10 mouse cellular contexts compared by ENCODE assay signal in the genomic region with DNA sequence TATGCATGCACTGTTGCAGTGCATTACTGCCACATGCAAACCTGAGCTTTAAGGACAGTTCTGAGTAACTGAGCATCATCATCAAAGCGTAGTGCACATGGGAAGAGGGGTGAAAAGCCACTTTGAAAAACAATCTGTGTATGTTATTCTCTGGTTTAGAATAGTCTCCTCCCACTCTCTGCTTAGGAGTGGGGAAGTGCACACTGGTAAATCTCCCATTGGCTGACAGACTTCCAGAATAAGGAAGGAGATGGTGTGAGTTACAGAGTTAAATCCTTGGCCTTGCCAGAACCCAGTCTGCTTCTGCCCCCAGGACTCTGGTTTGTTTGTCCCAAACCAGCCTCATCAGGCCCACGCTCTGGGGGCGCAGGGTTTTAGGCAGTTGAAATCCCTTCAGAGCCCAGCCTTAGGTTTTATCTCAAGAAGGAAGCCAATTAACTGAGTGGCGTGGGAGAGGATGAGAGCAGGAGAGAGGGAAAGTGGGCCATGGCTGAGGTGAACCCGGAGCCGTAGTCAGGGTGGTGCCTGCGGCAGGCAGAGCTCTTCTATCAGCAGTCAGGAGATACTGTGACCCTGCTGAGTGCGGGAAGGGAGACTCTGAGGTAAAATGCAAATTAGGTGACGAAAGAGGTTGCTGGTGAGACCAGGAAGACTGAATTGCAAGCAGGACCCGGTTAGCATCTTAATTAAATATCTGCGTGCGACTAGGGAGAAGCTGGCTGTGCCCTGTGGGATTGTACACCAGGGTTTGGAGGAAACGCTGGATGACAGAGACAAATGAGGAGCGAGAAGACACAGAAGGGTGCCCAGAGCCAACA.
DNase-seq lines count a peak whose midpoint lies in the region; ATAC-seq and TF ChIP-seq lines count a peak whose summit lies in the region.
"Had no signal": no experiment of that assay in that cellular context is flagged by ENCODE, and none has a peak within 500 bp of the region (broad histone marks: within the 10 kb centered on the region; RNA-seq: fewer than 3 reads in every experiment).

No protein-coding gene starts in this region.

- no peaks in the 10 kb centered on the region for H3K9me3 ChIP-seq in kidney, embryonic 14.5 days (ENCODE audit: control insufficient read depth, low read length)
- no peaks in the 10 kb centered on the region for H3K9me3 ChIP-seq in stomach, embryonic 16.5 days (replicated peaks; ENCODE audit: control insufficient read depth, low read length)
- no peaks in the 10 kb centered on the region for H3K9me3 ChIP-seq in stomach, postnatal 0 days (ENCODE audit: control insufficient read depth, low read length)
- H3K9me3 ChIP-seq in hindbrain, embryonic 16.5 days (ENCODE audit: control insufficient read depth, low read length): no peaks in the 10 kb centered on the region
- H3K9me3 ChIP-seq: embryonic facial prominence, embryonic 15.5 days had no signal

- ATAC-seq in kidney, embryonic 14.5 days (ENCODE audit: low FRiP score, low TSS enrichment): peak; percentile 62; the same call in 1 of the 2 replicates
- no peak for ATAC-seq in stomach, embryonic 16.5 days (ENCODE audit: insufficient read depth, low FRiP score)
- ATAC-seq in stomach, postnatal 0 days (ENCODE audit: low FRiP score, low TSS enrichment): no peak
- no peak for ATAC-seq in hindbrain, embryonic 16.5 days

- peak overlapping the region; percentile 31 for H3K4me2 ChIP-seq in kidney, embryonic 14.5 days (replicated peaks; ENCODE audit: low read depth, low read length)
- H3K4me2 ChIP-seq in stomach, embryonic 16.5 days (ENCODE audit: low read depth, low read length): 0 out of 2 replicates have a peak overlapping the region, but pooled peaks have one; percentile 3
- no peak overlapping the region for H3K4me2 ChIP-seq in stomach, postnatal 0 days (replicated peaks; ENCODE audit: low read depth)
- peak overlapping the region; percentile 9; the same call in 1 of the 2 replicates for H3K4me2 ChIP-seq in hindbrain, embryonic 16.5 days (ENCODE audit: low read length)
- H3K4me2 ChIP-seq: embryonic facial prominence, embryonic 15.5 days had no signal

- no peaks in the 10 kb centered on the region; the same call in 1 of the 2 replicates for H3K27me3 ChIP-seq in kidney, embryonic 14.5 days (ENCODE audit: control insufficient read depth, insufficient read depth, low read length)
- H3K27me3 ChIP-seq in stomach, embryonic 16.5 days (ENCODE audit: control insufficient read depth, insufficient read depth, low read length): no peaks in the 10 kb centered on the region
- H3K27me3 ChIP-seq in stomach, postnatal 0 days (ENCODE audit: control insufficient read depth, insufficient read depth, low read length): no peaks in the 10 kb centered on the region
- H3K27me3 ChIP-seq in hindbrain, embryonic 16.5 days (replicated peaks; ENCODE audit: control insufficient read depth, insufficient read depth, low read length): no peaks in the 10 kb centered on the region

- TF ChIP-seq CTCF in stomach, postnatal 0 days (IDR thresholded peaks at IDR 0.05; ENCODE audit: low read depth): no peak

- WGBS in kidney, embryonic 14.5 days: 18% methylated on average over 14 of the region's 14 CpGs
- 24% methylated on average over 14 of the region's 14 CpGs for WGBS in stomach, embryonic 16.5 days
- WGBS in stomach, postnatal 0 days: 34% methylated on average over 14 of the region's 14 CpGs
- WGBS in hindbrain, embryonic 16.5 days: 24% methylated on average over 14 of the region's 14 CpGs

- H3K36me3 ChIP-seq in kidney, embryonic 14.5 days (ENCODE audit: control insufficient read depth, insufficient read depth, low read length): no peaks in the 10 kb centered on the region
- H3K36me3 ChIP-seq in stomach, embryonic 16.5 days (ENCODE audit: control insufficient read depth, insufficient read depth, low read length): no peaks in the 10 kb centered on the region
- no peaks in the 10 kb centered on the region for H3K36me3 ChIP-seq in stomach, postnatal 0 days (ENCODE audit: control insufficient read depth, insufficient read depth, low read length)
- no peaks in the 10 kb centered on the region for H3K36me3 ChIP-seq in hindbrain, embryonic 16.5 days (ENCODE audit: control insufficient read depth, insufficient read depth, low read length)
- H3K36me3 ChIP-seq: embryonic facial prominence, embryonic 15.5 days had no signal

- 0 out of 2 replicates have a peak, but pooled peaks cover 9% of the 10 kb centered on the region for H3K4me1 ChIP-seq in kidney, embryonic 14.5 days (ENCODE audit: control insufficient read depth, insufficient read depth, low read length)
- H3K4me1 ChIP-seq in stomach, embryonic 16.5 days (ENCODE audit: control insufficient read depth, insufficient read depth, low read length): peaks cover 10% of the 10 kb centered on the region
- no peaks in the 10 kb centered on the region for H3K4me1 ChIP-seq in stomach, postnatal 0 days (replicated peaks; ENCODE audit: control insufficient read depth, insufficient read depth)
- H3K4me1 ChIP-seq in hindbrain, embryonic 16.5 days (ENCODE audit: control insufficient read depth, insufficient read depth, low read depth, low read length): peaks cover 7% of the 10 kb centered on the region

- no peak overlapping the region for H3K4me3 ChIP-seq in kidney, embryonic 14.5 days (ENCODE audit: low read length)
- H3K4me3 ChIP-seq in stomach, embryonic 16.5 days (replicated peaks; ENCODE audit: low read length): no peak overlapping the region
- H3K4me3 ChIP-seq in stomach, postnatal 0 days (ENCODE audit: low read depth, low read length): no peak overlapping the region
- H3K4me3 ChIP-seq in hindbrain, embryonic 16.5 days (ENCODE audit: low read length): no peak overlapping the region
- H3K4me3 ChIP-seq: embryonic facial prominence, embryonic 15.5 days had no signal

- no peak for TF ChIP-seq EP300 in stomach, postnatal 0 days (optimal IDR thresholded peaks at IDR 0.05)

- H3K27ac ChIP-seq in kidney, embryonic 14.5 days (ENCODE audit: low read depth, low read length): no peak overlapping the region
- H3K27ac ChIP-seq in stomach, embryonic 16.5 days (ENCODE audit: low read length): no peak overlapping the region
- no peak overlapping the region for H3K27ac ChIP-seq in stomach, postnatal 0 days (replicated peaks)
- no peak overlapping the region for H3K27ac ChIP-seq in hindbrain, embryonic 16.5 days (ENCODE audit: low read depth, low read length)
- H3K27ac ChIP-seq: embryonic facial prominence, embryonic 15.5 days had no signal

- H3K9ac ChIP-seq in kidney, embryonic 14.5 days (ENCODE audit: low read depth, low read length): no peak overlapping the region
- 0 out of 2 replicates have a peak overlapping the region, but pooled peaks have one; percentile 7 for H3K9ac ChIP-seq in stomach, embryonic 16.5 days (ENCODE audit: low read length)
- no peak overlapping the region for H3K9ac ChIP-seq in stomach, postnatal 0 days (ENCODE audit: low read length)
- no peak overlapping the region for H3K9ac ChIP-seq in hindbrain, embryonic 16.5 days (ENCODE audit: low read depth, low read length)
- H3K9ac ChIP-seq: embryonic facial prominence, embryonic 15.5 days had no signal

- DNase-seq in kidney, adult 11 months: no peak
- DNase-seq in stomach, postnatal 0 days (ENCODE audit: low spot score): no peak
- DNase-seq in spleen, postnatal 10 days (ENCODE audit: low spot score in 2 of 2): no peak
- no peak for DNase-seq in gastrocnemius, adult 8-10 months (ENCODE audit: low spot score in 2 of 2)
- DNase-seq in frontal cortex, postnatal 10 days (ENCODE audit: low spot score in 2 of 2): no peak
- DNase-seq: spleen, adult 18-20 months had no signal
